Mouse (Mus musculus) myocyte (in vitro differentiated cells): ENCODE results near the gene Relt. TPM values are rescaled to one million over a fixed set of nuclear protein-coding genes. Genes with fewer than 3 reads are reported as not detected.

Experiments
- H3K27me3 ChIP-seq: one replicate; pipeline ENCODE4 v1.6.1; 2011; ENCODE audit not compliant: control insufficient read depth, insufficient read depth, insufficient read length
- H3K36me3 ChIP-seq: one replicate; pipeline ENCODE4 v1.6.1; 2011; ENCODE audit not compliant: control insufficient read depth, insufficient read depth
- H3K4me2 ChIP-seq: one replicate; pipeline ENCODE4 v1.6.1; 2011; ENCODE audit warnings: low read depth, control low read depth
- H3K4me3 ChIP-seq: one replicate; pipeline ENCODE4 v1.5.1; 2011; ENCODE audit warnings: mild to moderate bottlenecking, control low read depth, moderate library complexity
- H3K79me2 ChIP-seq: one replicate; pipeline ENCODE4 v1.6.1; 2011; ENCODE audit not compliant: control insufficient read depth, insufficient read depth
- H3ac ChIP-seq: one replicate; pipeline ENCODE4 v1.6.1; 2011; ENCODE audit not compliant: control insufficient read depth, insufficient read length
- CEBPB ChIP-seq: IDR thresholded peaks from 2 replicates; pipeline ENCODE4 v1.6.1; 2011; ENCODE audit warnings: mild to moderate bottlenecking, moderate library complexity; ENCODE audit not compliant: poor library complexity, insufficient read depth, severe bottlenecking
- E2F4 ChIP-seq: IDR thresholded peaks from one replicate; pipeline ENCODE4 v1.6.1; 2011; ENCODE audit warnings: mild to moderate bottlenecking, control low read depth, moderate library complexity; ENCODE audit not compliant: insufficient read depth
- MAX ChIP-seq: IDR thresholded peaks from one replicate; pipeline ENCODE4 v1.6.1; 2011; ENCODE audit warnings: low read depth, mild to moderate bottlenecking, control low read depth
- MYOD1 ChIP-seq, 3 experiments: IDR thresholded peaks; one replicate each; pipeline ENCODE4 v1.6.1; 2011; ENCODE audit warnings: control low read depth in 2 of 3, low read depth in 2 of 3, mild to moderate bottlenecking in 2 of 3, moderate library complexity in 1 of 3; ENCODE audit not compliant: insufficient read length in 2 of 3, control insufficient read depth in 1 of 3
- MYOG ChIP-seq, 3 experiments: IDR thresholded peaks; one replicate each; pipeline ENCODE4 v1.6.1; 2011; ENCODE audit warnings: control low read depth in 2 of 3, low read depth in 2 of 3, mild to moderate bottlenecking in 2 of 3; ENCODE audit not compliant: insufficient read length in 2 of 3, control insufficient read depth in 1 of 3, insufficient read depth in 1 of 3
- POLR2A ChIP-seq: IDR thresholded peaks from one replicate; pipeline ENCODE4 v1.6.1; 2011; ENCODE audit warnings: low read depth, mild to moderate bottlenecking, control low read depth, moderate library complexity; ENCODE audit not compliant: insufficient read length
- POLR2AphosphoS2 ChIP-seq: IDR thresholded peaks from one replicate; pipeline ENCODE4 v1.6.1; 2011; ENCODE audit warnings: low read depth, control low read depth; ENCODE audit not compliant: insufficient read length
- REST ChIP-seq: IDR thresholded peaks from one replicate; pipeline ENCODE4 v1.6.1; 2011; ENCODE audit warnings: mild to moderate bottlenecking, control low read depth, moderate library complexity; ENCODE audit not compliant: insufficient read depth, insufficient read length
- SRF ChIP-seq: IDR thresholded peaks from one replicate; pipeline ENCODE4 v1.6.1; 2011; ENCODE audit warnings: low read depth; ENCODE audit not compliant: control insufficient read depth, insufficient read length
- TCF12 ChIP-seq: IDR thresholded peaks from one replicate; pipeline ENCODE4 v1.6.1; 2011; ENCODE audit warnings: mild to moderate bottlenecking, control low read depth; ENCODE audit not compliant: poor library complexity, insufficient read depth, severe bottlenecking
- TCF3 ChIP-seq: IDR thresholded peaks from one replicate; pipeline ENCODE4 v1.6.1; 2011; ENCODE audit warnings: low read depth, control low read depth; ENCODE audit not compliant: insufficient read length
- USF1 ChIP-seq: IDR thresholded peaks from one replicate; pipeline ENCODE4 v1.6.1; 2011; ENCODE audit warnings: low read depth, mild to moderate bottlenecking, control low read depth, moderate library complexity
- polyA plus RNA-seq: library from polyadenylated mRNA; unstranded; fragments of >200 nt; fragmentation: generic; extraction: Trizol; gene quantifications from one replicate; pipeline ENCODE4 v1.2.1, GENCODE M21; 2012; ENCODE audit warnings: missing spikeins

The Relt gene
- polyA plus RNA-seq, 1 experiment, result 6.5 TPM

GRCm38 (mm10) chr7:100879595-100879994 is 16.3 kb upstream of the Relt start:
- Histone ChIP-seq H3K27me3 (no peaks in the 10 kb centered on the region), H3K4me3 (no peak overlapping the region), H3K4me2 (no peak overlapping the region), H3K79me2 (no peaks in the 10 kb centered on the region), H3K36me3 (peaks cover 21% of the 10 kb centered on the region), H3ac (no peak overlapping the region)
- no peak for TF ChIP-seq POLR2A
- no peak for TF ChIP-seq MYOG (IDR thresholded peaks at IDR 0.05; ENCODE audit: control insufficient read depth in 1 of 3, insufficient read depth in 1 of 3, insufficient read length in 2 of 3, low read depth in 2 of 3)
- no peak for TF ChIP-seq MAX
- TF ChIP-seq REST, result no peak
- no peak for TF ChIP-seq CEBPB
- TF ChIP-seq TCF12, result no peak
- no peak for TF ChIP-seq MYOD1 (IDR thresholded peaks at IDR 0.05; ENCODE audit: control insufficient read depth in 1 of 3, insufficient read length in 2 of 3, low read depth in 2 of 3)
- no peak for TF ChIP-seq USF1
- no peak for TF ChIP-seq SRF
- TF ChIP-seq E2F4, result no peak
- TF ChIP-seq TCF3, result no peak
- no peak for TF ChIP-seq POLR2AphosphoS2

GRCm38 (mm10) chr7:100876771-100877170 is 13.5 kb upstream of the Relt start:
- Histone ChIP-seq H3K36me3 (peaks cover 28% of the 10 kb centered on the region), H3K4me3 (no peak overlapping the region), H3K79me2 (no peaks in the 10 kb centered on the region), H3K27me3 (no peaks in the 10 kb centered on the region), H3K4me2 (no peak overlapping the region), H3ac (no peak overlapping the region)
- TF ChIP-seq SRF (no peak), TCF3 (no peak), MAX (no peak), POLR2A (no peak), MYOG (IDR thresholded peaks at IDR 0.05; ENCODE audit: control insufficient read depth in 1 of 3, insufficient read depth in 1 of 3, insufficient read length in 2 of 3, low read depth in 2 of 3) (no peak), E2F4 (no peak), REST (no peak), MYOD1 (IDR thresholded peaks at IDR 0.05; ENCODE audit: control insufficient read depth in 1 of 3, insufficient read length in 2 of 3, low read depth in 2 of 3) (no peak)

DNA sequence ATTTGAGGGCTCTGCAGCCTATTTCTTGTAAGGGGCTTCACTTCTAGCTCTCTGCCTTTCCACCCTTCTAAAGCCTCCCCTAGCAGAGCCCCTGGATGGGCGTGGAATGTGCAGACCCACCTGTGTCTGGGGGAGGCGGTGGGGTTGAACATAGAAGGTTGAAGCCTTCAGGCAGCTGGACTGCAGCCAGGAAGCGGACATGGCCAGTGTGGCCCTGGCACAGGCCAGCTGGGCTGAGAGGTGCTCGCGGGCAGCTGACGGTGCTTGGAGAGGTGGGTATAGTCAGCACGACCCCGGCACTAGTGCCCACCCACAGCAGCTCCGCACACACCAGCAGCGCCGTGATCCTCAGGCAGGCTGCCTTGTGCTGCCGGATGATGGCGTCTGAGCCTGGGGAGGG is 13.0 kb upstream of the Relt start:
- TF ChIP-seq TCF3, result no peak
- TF ChIP-seq SRF, result no peak
- TF ChIP-seq CEBPB, result no peak
- no peak for TF ChIP-seq MYOG (IDR thresholded peaks at IDR 0.05; ENCODE audit: control insufficient read depth in 1 of 3, insufficient read depth in 1 of 3, insufficient read length in 2 of 3, low read depth in 2 of 3)
- no peak for TF ChIP-seq TCF12
- no peak for TF ChIP-seq REST
- no peak for TF ChIP-seq POLR2A
- no peak for TF ChIP-seq MAX
- no peak for TF ChIP-seq E2F4
- TF ChIP-seq MYOD1 (IDR thresholded peaks at IDR 0.05; ENCODE audit: control insufficient read depth in 1 of 3, insufficient read length in 2 of 3, low read depth in 2 of 3), result no peak
- no peak for TF ChIP-seq USF1
- TF ChIP-seq POLR2AphosphoS2, result no peak
- Histone ChIP-seq H3K27me3 (no peaks in the 10 kb centered on the region), H3K4me2 (no peak overlapping the region), H3ac (no peak overlapping the region), H3K79me2 (no peaks in the 10 kb centered on the region), H3K4me3 (no peak overlapping the region), H3K36me3 (peaks cover 28% of the 10 kb centered on the region)

DNA sequence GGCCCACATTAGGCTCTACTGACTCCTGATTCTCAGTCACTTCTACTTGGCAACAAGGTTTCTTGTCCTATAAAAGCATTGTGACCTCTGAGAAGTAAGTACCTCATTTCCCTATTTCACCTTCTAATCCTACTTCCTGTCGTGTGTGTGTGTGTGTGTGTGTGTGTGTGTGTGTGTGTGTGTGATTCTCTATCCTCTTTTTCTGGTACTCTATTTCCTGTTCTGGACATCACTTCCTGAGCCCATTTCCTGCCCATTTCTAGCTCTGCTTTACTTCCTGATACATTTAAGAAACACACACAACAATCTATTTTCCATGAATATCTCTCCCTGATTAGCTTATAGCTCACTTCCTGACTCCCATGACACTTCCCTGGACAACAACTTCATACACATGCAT is 12.6 kb upstream of the Relt start:
- H3ac ChIP-seq, result no peak overlapping the region
- H3K79me2 ChIP-seq, result no peaks in the 10 kb centered on the region
- no peaks in the 10 kb centered on the region for H3K27me3 ChIP-seq
- no peak overlapping the region for H3K4me2 ChIP-seq
- TF ChIP-seq E2F4 (no peak), TCF3 (no peak)
- H3K4me3 ChIP-seq, result no peak overlapping the region
- H3K36me3 ChIP-seq, result peaks cover 28% of the 10 kb centered on the region

DNA sequence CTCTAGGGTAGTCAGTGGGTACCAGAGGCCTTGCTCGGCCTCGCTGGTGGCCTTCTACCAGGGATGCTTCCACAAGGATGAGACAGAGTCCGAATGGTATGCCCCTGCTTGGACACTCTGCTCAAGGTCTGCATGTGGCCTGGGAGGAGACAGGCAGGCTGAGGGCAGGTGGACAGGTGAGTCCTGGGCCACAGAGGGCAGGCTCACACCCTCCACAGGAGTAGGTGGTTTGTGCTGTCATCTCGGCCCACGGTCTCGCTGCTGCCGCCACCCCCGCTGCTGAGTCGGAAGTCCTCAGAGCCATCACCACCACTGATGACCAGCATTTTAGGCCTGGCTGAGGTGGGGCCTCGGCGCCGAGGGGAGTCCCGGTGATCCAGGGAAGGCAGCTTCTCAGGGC is 10.0 kb upstream of the Relt start:
- H3K4me3 ChIP-seq, result no peak overlapping the region
- H3K4me2 ChIP-seq, result no peak overlapping the region
- H3K27me3 ChIP-seq, result no peaks in the 10 kb centered on the region
- no peak overlapping the region for H3ac ChIP-seq
- TF ChIP-seq TCF3 (no peak), E2F4 (no peak), USF1 (no peak), MYOG (IDR thresholded peaks at IDR 0.05; ENCODE audit: control insufficient read depth in 1 of 3, insufficient read depth in 1 of 3, insufficient read length in 2 of 3, low read depth in 2 of 3) (no peak), MAX (no peak), MYOD1 (IDR thresholded peaks at IDR 0.05; ENCODE audit: control insufficient read depth in 1 of 3, insufficient read length in 2 of 3, low read depth in 2 of 3) (no peak), TCF12 (no peak), POLR2AphosphoS2 (no peak), CEBPB (no peak), SRF (no peak), POLR2A (no peak), REST (no peak)
- peaks cover 20% of the 10 kb centered on the region for H3K36me3 ChIP-seq
- no peaks in the 10 kb centered on the region for H3K79me2 ChIP-seq
